Mouse (Mus musculus): ENCODE measurements at regions not wholly inside any gene's neighbourhood (a gene's known extent, or its start where the extent isn't known, plus 50 kb on each side); places are given as distances from the start of the nearest gene placed in this dataset.

DNA sequence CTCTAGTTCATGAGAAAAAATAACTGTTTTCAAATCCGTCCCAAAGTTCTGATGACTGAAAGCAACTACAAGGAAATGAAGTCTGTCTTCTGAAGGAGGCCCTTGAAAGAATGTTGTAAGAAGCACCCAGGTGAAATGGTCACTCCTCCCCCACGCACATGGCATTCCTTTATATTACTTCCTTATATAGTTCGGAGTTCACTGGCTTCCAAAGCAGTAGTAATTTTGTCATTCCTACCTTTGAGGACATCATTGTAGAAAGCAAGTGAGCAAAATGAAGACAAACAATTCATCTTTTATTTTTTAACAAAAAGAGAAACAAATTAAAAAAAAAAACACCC lies 115.1 kb downstream of the Bmp2 start:
- no peak for TF ChIP-seq MAFK (IDR thresholded peaks at IDR 0.05; ENCODE audit: insufficient read depth, low read depth, low read length)
- TF ChIP-seq ZC3H11A (IDR thresholded peaks at IDR 0.05; ENCODE audit: borderline replicate concordance, low read depth, low read length) = no peak
- no peak for TF ChIP-seq CHD2 (IDR thresholded peaks at IDR 0.05; ENCODE audit: low read depth, low read length)

Data from ES-E14 (cell line).